17 mouse cellular contexts compared by ENCODE assay signal in genomic region chr14:54706589-54707320, GRCm38 (mm10). TPM values are rescaled to one million over a fixed set of nuclear protein-coding genes. Genes with fewer than 3 reads are reported as not detected.
DNase-seq lines count a peak whose midpoint lies in the region; ATAC-seq lines count a peak whose summit lies in the region.
"Had no signal": no experiment of that assay in that cellular context is flagged by ENCODE, and none has a peak within 500 bp of the region (broad histone marks: within the 10 kb centered on the region; RNA-seq: fewer than 3 reads in every experiment).

No protein-coding gene starts in this region.

- H3K4me1 ChIP-seq in heart, embryonic 11.5 days (ENCODE audit: control insufficient read depth, insufficient read depth, low read length), result peaks cover 23% of the 10 kb centered on the region
- H3K4me1 ChIP-seq in limb, embryonic 13.5 days, result peaks cover 11% of the 10 kb centered on the region; the same call in 1 of the 2 replicates
- H3K4me1 ChIP-seq: hindbrain, embryonic 15.5 days; neural tube, embryonic 15.5 days had no signal

- H3K27ac ChIP-seq in heart, embryonic 11.5 days (ENCODE audit: low read depth, low read length), result peak overlapping the region; percentile 54
- H3K27ac ChIP-seq in limb, embryonic 13.5 days, result no peak overlapping the region
- H3K27ac ChIP-seq: hindbrain, embryonic 15.5 days; neural tube, embryonic 15.5 days had no signal

- WGBS in heart, embryonic 11.5 days (ENCODE audit: insufficient replicate concordance), result 22% methylated on average over 17 of the region's 17 CpGs
- 65% methylated on average over 17 of the region's 17 CpGs for WGBS in limb, embryonic 13.5 days

- peaks cover 3% of the 10 kb centered on the region for H3K27me3 ChIP-seq in heart, embryonic 11.5 days (ENCODE audit: control insufficient read depth, insufficient read depth, low read length)
- H3K27me3 ChIP-seq in limb, embryonic 13.5 days, result peaks cover 16% of the 10 kb centered on the region
- H3K27me3 ChIP-seq: hindbrain, embryonic 15.5 days had no signal

- no peaks in the 10 kb centered on the region for H3K9me3 ChIP-seq in heart, embryonic 11.5 days (replicated peaks; ENCODE audit: control insufficient read depth, low read length)
- no peaks in the 10 kb centered on the region for H3K9me3 ChIP-seq in limb, embryonic 13.5 days
- H3K9me3 ChIP-seq: hindbrain, embryonic 15.5 days; neural tube, embryonic 15.5 days had no signal

- peak overlapping the region; percentile 31 for H3K9ac ChIP-seq in heart, embryonic 11.5 days (ENCODE audit: low read depth, low read length)
- peak overlapping the region; percentile 19; the same call in 1 of the 2 replicates for H3K9ac ChIP-seq in limb, embryonic 13.5 days
- H3K9ac ChIP-seq: hindbrain, embryonic 15.5 days; neural tube, embryonic 15.5 days had no signal

- no peak overlapping the region for H3K4me3 ChIP-seq in heart, embryonic 11.5 days (ENCODE audit: low read depth, low read length)
- H3K4me3 ChIP-seq in limb, embryonic 13.5 days, result no peak overlapping the region
- H3K4me3 ChIP-seq: hindbrain, embryonic 15.5 days; neural tube, embryonic 15.5 days had no signal

- peak overlapping the region; percentile 44 for H3K4me2 ChIP-seq in heart, embryonic 11.5 days
- H3K4me2 ChIP-seq in limb, embryonic 13.5 days (replicated peaks), result no peak overlapping the region
- H3K4me2 ChIP-seq: hindbrain, embryonic 15.5 days; neural tube, embryonic 15.5 days had no signal

- DNase-seq in heart, adult 8-10 months (ENCODE audit: low spot score), result no peak
- peak; percentile 64 to 77 for DNase-seq in spleen, postnatal 4 days (ENCODE audit: low spot score in 2 of 2)
- no peak for DNase-seq in spleen, adult 18-20 months
- DNase-seq in frontal cortex, postnatal 14 days (ENCODE audit: low spot score in 2 of 2), result no peak
- DNase-seq in left cerebral cortex, postnatal 36 days (ENCODE audit: low spot score in 2 of 2), result no peak
- DNase-seq in left cerebral cortex, adult 9 months (ENCODE audit: low spot score in 2 of 2), result no peak
- DNase-seq: cerebellum, adult 9-10 months; kidney, postnatal 10 days; thymus, adult 2 months had no signal

- intact Hi-C loops in left cerebral cortex, postnatal 36 days (cut with DNase I), result no loop called here

- ATAC-seq in heart, embryonic 11.5 days (replicated peaks; ENCODE audit: insufficient number of reproducible peaks, low FRiP score, low TSS enrichment), result no peak
- no peak for ATAC-seq in limb, embryonic 13.5 days (ENCODE audit: low FRiP score, low read depth)
- ATAC-seq: midbrain, embryonic 16.5 days had no signal

- no peaks in the 10 kb centered on the region for H3K36me3 ChIP-seq in heart, embryonic 11.5 days (ENCODE audit: control insufficient read depth, insufficient read depth, low read length)
- H3K36me3 ChIP-seq in limb, embryonic 13.5 days, result no peaks in the 10 kb centered on the region
- H3K36me3 ChIP-seq: hindbrain, embryonic 15.5 days; neural tube, embryonic 15.5 days had no signal

RNA-seq across cellular contexts. Expression of gene Cebpe, which starts 5.2 kb away (rescaled TPM):
- not detected in 2 replicates for polyA plus RNA-seq in heart, embryonic 11.5 days (2014; fragmentation: Nextera tagmentation; extraction: Ambion mirVana)
- total RNA-seq in heart, adult 8-10 months (2022), result not detected
- polyA plus RNA-seq in limb, embryonic 13.5 days (2015; fragmentation: Nextera tagmentation; extraction: Ambion mirVana), result not detected in 2 replicates
- total RNA-seq in left cerebral cortex, postnatal 36 days (2021), result not detected
- total RNA-seq: layer of hippocampus, postnatal 25 days had no signal
- polyA plus RNA-seq: hindbrain, embryonic 15.5 days; midbrain, embryonic 16.5 days had no signal

RNA-seq across cellular contexts. Expression of gene Gm29776, which starts 8.1 kb away (rescaled TPM):
- polyA plus RNA-seq in heart, embryonic 11.5 days (2014; fragmentation: Nextera tagmentation; extraction: Ambion mirVana), result 0.15 and 0.36 TPM in 2 replicates
- total RNA-seq in heart, adult 8-10 months (2022), result not detected
- 0.31 and 0.33 TPM in 2 replicates for polyA plus RNA-seq in limb, embryonic 13.5 days (2015; fragmentation: Nextera tagmentation; extraction: Ambion mirVana)
- not detected for total RNA-seq in left cerebral cortex, postnatal 36 days (2021)
- total RNA-seq: layer of hippocampus, postnatal 25 days; liver, adult 2 months had no signal
- polyA plus RNA-seq: liver, adult 2 months; small intestine, adult 2 months had no signal

RNA-seq across cellular contexts. Expression of gene Acin1, which starts 20.0 kb away (rescaled TPM):
- polyA plus RNA-seq in heart, embryonic 11.5 days (2014; fragmentation: Nextera tagmentation; extraction: Ambion mirVana), result 72.1 and 96.8 TPM in 2 replicates
- 10 to 100 TPM; 63.8 to 81.1 (median 74.3) TPM for total RNA-seq in heart, adult 8-10 months (2022)
- 166 and 167 TPM in 2 replicates for polyA plus RNA-seq in limb, embryonic 13.5 days (2015; fragmentation: Nextera tagmentation; extraction: Ambion mirVana)
- 100 to 1,000 TPM; 126 to 237 TPM for total RNA-seq in left cerebral cortex, postnatal 36 days (2021)

RNA-seq across cellular contexts. Expression of gene 1700123O20Rik, which starts 20.7 kb away (rescaled TPM):
- polyA plus RNA-seq in heart, embryonic 11.5 days (2014; fragmentation: Nextera tagmentation; extraction: Ambion mirVana), result 56.7 and 60.8 TPM in 2 replicates
- 10 to 100 TPM; 12.9 to 15.3 (median 13.3) TPM for total RNA-seq in heart, adult 8-10 months (2022)
- polyA plus RNA-seq in limb, embryonic 13.5 days (2015; fragmentation: Nextera tagmentation; extraction: Ambion mirVana), result 96.6 and 98.0 TPM in 2 replicates
- total RNA-seq in left cerebral cortex, postnatal 36 days (2021), result 10 to 100 TPM; 22.6 to 23.1 TPM

Comparison
In these comparisons a context has a peak if more than half of its experiments do, and no peak if none do; other contexts are left out.
1. DNase-seq: peak in spleen, postnatal 4 days (2 of 2); none in heart, adult 8-10 months (single experiment), spleen, adult 18-20 months (0 of 2), frontal cortex, postnatal 14 days (0 of 2), left cerebral cortex, postnatal 36 days (0 of 2) and left cerebral cortex, adult 9 months (0 of 2).